Mouse (Mus musculus): ENCODE data around the gene Casq2.

DNA sequence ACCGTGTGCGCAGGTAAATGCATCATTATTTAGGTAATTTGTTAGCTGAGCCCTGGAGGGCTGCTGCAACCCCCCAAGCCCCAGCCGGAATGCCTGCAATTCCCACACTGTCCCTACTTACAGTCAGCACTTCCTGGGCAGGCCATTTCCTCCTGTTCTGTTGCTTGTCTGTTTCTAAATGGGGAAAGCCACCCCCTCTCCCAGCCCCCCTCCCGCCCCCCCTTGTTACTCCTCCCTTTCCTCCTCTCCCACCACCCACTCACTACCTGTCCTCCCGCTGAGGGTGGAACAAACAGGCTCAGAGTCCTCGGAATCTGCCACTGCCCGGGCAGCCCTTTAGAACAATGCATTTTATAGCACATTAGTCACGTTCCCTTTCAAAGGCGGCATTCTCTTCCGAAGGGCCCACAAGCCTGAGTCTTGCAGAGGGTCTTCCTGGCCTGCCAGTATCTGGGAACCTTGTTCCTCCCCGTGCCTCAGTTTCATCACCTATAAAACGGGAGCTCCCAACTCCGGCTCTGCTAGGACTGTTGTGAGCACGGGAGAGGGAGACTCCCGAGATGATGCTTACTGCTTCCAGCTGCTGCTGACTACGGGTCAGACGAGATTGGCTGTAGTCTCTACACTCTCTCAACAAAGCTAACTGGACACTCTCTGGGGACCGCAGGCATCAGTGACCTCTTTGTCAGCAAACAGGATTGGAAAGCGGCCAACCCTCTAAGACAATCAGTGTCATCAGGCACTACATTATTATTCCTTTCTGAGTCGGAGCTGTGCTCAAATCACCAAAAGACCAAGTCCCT, 107.5 kb downstream of the Casq2 start:
- TF ChIP-seq POLR2A (IDR thresholded peaks at IDR 0.05; ENCODE audit: insufficient read depth, low read depth, low read length) = no peak
- TF ChIP-seq CTCF (IDR thresholded peaks at IDR 0.05) = no peak
